Mouse (Mus musculus) G1E-ER4 (cell line): ENCODE results near the gene Rad17. TPM values are rescaled to one million over a fixed set of nuclear protein-coding genes. Genes with fewer than 3 reads are reported as not detected.

Experiments used
- GATA1 ChIP-seq: IDR thresholded peaks from one replicate; pipeline ENCODE4 v1.8.0; 2012; ENCODE audit warnings: low read length, inconsistent platforms
- polyA plus RNA-seq: library from polyadenylated mRNA; stranded (reverse); fragments of >175 nt; gene quantifications from 2 replicates; pipeline ENCODE4 v1.2.3, GENCODE M21; 2012

Gene Rad17
- polyA plus RNA-seq, 1 experiment = 15.3 TPM

GRCm38 (mm10) chr13:100595552-100595885, 55.3 kb downstream of the Rad17 start:
- TF ChIP-seq GATA1 = no peak

GRCm38 (mm10) chr13:100594838-100595551, 55.9 kb downstream of the Rad17 start:
- TF ChIP-seq GATA1 = no peak

GRCm38 (mm10) chr13:100594041-100594792, 56.6 kb downstream of the Rad17 start:
- no peak for TF ChIP-seq GATA1

- TF ChIP-seq GATA1 = no peak
Measured at GRCm38 (mm10) chr13:100588646-100589045, 62.2 kb downstream of the Rad17 start.

- no peak for TF ChIP-seq GATA1
Measured at GRCm38 (mm10) chr13:100582144-100582543, 68.7 kb downstream of the Rad17 start.

- no peak for TF ChIP-seq GATA1
Measured at GRCm38 (mm10) chr13:100581701-100582100, 69.2 kb downstream of the Rad17 start.

- no peak for TF ChIP-seq GATA1
Measured at GRCm38 (mm10) chr13:100579951-100580350, 70.9 kb downstream of the Rad17 start.

- TF ChIP-seq GATA1 = no peak
Measured at GRCm38 (mm10) chr13:100579220-100579619, 71.6 kb downstream of the Rad17 start.

- peak; percentile 88 for TF ChIP-seq GATA1
Measured at GRCm38 (mm10) chr13:100575950-100576349, 74.9 kb downstream of the Rad17 start.

GRCm38 (mm10) chr13:100570713-100571112, 80.1 kb downstream of the Rad17 start:
- TF ChIP-seq GATA1 = no peak

GRCm38 (mm10) chr13:100568359-100568758, 82.5 kb downstream of the Rad17 start:
- TF ChIP-seq GATA1 = no peak

Other genes with a start within 250 kb of the Rad17 start
- gene Naip1, start 198.2 kb downstream of the Rad17 start, polyA plus RNA-seq = not detected in 2 replicates
- gene Gtf2h2, start 158.5 kb downstream of the Rad17 start, polyA plus RNA-seq = 40.4 and 50.5 TPM in 2 replicates
- 0.41 and 0.57 TPM in 2 replicates for gene Ocln, start 98.3 kb downstream of the Rad17 start, polyA plus RNA-seq
- 0.31 and 0.33 TPM in 2 replicates for gene Marveld2, start 34.1 kb downstream of the Rad17 start, polyA plus RNA-seq
- gene Ak6, start 72 bp downstream of the Rad17 start, polyA plus RNA-seq = 44.5 and 50.5 TPM in 2 replicates
- 22.7 and 43.3 TPM in 2 replicates for gene Taf9, start 528 bp upstream of the Rad17 start, polyA plus RNA-seq
- not detected in 2 replicates for gene Ccdc125, start 18.7 kb upstream of the Rad17 start, polyA plus RNA-seq
- gene Cdk7, start 79.9 kb upstream of the Rad17 start, polyA plus RNA-seq = 3.4 and 25.0 TPM in 2 replicates
- gene Mrps36, start 93.6 kb upstream of the Rad17 start, polyA plus RNA-seq = 153 and 198 TPM in 2 replicates
- 30.5 and 38.1 TPM in 2 replicates for gene Cenph, start 124.8 kb upstream of the Rad17 start, polyA plus RNA-seq
- gene Ccnb1, start 135.5 kb upstream of the Rad17 start, polyA plus RNA-seq = 2.5 and 4.6 TPM in 2 replicates
- 7.3 and 11.4 TPM in 2 replicates for gene Slc30a5, start 182.4 kb upstream of the Rad17 start, polyA plus RNA-seq